Mouse (Mus musculus) thymus, postnatal 4 days (tissue): ENCODE data around the gene Slc25a17.

Source experiments
- DNase-seq: peaks from one replicate; pipeline ENCODE4 v3.0.0; 2021

Gene Slc25a17

DNA sequence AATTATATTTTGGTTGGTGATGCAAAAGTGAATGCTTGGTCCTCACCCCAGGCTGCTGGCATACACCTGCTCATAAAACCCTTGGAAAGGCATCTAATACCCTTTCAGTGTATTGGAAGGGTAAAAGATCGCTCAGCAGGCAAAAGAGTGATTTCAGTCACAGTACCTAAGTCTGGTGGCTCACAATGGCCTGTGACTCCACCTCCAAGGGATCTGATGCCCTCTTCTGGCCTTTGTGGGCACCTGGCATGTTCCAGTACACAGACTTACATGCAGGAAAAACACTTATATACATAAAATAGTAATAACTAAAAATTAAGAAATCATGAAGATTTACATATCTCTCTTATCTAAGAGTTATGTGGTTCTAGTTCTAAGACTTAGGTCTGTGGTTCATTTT is 8.0 kb downstream of the Slc25a17 start:
- DNase-seq, result peak; percentile 34

DNA sequence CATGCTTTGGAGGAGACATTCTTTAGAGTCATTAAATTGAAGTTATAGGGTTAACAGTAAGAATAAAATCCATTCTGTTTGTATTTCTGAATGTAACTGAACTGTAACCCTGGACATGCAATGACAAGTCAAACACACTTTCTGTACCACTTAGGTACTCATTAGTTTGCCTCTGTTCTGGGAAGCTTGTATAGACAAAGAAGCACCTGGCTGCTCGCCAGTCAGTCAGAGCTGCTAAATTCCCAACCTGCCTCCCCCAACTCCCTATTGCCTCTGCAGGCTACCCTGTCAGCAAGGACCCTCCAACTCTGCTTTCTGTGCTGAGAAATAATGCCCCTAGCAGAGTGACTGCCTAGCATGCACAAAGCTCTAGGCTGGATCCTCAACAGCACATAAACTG is 10.2 kb downstream of the Slc25a17 start:
- no peak for DNase-seq

DNA sequence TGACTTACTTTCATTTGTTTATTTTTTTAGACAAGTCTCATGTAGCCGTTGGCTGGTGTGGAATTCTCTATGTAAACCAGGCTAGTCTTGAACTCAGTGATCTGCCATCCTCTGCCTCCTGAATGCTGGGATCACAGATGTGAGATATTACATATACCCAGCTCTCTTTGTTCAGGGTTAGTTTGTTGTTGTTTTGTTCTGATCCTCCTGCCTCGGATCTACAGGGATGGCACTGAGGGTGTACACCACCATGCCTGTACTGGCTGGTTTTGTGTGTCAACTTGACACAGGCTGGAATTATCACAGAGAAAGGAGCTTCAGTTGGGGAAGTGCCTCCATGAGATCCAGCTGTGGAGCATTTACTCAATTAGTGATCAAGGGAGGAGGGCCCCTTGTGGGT is 12.2 kb downstream of the Slc25a17 start:
- no peak for DNase-seq

DNA sequence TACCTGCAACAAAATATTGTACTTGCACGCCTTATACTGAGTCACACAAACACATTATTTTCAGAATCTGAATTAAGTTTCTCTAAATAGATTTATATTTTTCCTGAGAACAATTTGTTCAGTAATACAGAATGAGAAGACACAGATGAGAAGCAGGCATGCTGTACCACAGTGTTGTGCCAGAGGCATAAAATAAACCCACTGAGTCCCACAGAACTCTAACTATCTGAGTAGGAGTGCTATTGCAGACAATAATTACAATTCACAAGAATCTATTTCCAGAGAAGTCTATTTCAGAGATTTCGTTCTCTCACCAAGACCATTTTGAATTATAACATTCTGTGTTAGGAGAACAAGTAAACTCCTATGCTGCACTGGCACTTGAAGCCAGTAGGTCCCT is 13.1 kb downstream of the Slc25a17 start:
- no peak for DNase-seq

DNA sequence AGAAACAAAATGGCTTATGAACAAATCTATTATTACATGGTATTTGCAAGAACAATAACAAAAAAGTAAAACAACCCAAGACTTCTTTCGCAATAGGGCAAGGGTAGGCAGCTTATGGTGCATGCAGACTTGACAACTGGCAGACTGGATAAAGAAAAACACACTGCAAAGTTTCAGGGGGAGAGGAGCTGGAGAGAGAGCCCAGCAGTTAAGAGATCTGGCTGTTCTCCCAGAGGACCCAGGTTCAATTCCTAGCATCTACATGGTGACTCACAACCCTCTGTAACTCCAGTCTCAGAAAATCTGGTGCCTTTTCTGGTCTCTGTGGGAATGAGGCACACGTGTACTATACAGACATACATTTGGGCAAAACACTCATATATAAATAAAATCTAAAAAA is 19.2 kb downstream of the Slc25a17 start:
- no peak for DNase-seq

DNA sequence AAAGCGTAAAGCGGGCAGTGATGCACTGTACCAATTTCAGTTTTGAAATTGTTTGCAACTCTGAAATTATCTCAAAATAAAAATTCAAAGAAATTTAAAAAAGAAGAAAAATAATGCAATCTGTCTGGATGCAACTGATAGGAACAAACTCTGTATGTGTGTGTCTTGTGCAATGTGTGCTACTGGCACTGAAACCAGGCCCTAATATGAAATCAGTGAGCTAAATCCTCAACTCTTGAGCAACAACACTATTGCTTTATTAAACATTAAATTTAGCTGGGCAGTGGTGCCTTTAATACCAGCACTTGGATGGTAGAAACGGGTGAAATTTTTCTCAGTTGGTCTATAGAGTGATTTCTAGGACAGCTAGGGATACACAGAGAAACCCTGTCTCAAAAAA is 21.5 kb downstream of the Slc25a17 start:
- no peak for DNase-seq

DNA sequence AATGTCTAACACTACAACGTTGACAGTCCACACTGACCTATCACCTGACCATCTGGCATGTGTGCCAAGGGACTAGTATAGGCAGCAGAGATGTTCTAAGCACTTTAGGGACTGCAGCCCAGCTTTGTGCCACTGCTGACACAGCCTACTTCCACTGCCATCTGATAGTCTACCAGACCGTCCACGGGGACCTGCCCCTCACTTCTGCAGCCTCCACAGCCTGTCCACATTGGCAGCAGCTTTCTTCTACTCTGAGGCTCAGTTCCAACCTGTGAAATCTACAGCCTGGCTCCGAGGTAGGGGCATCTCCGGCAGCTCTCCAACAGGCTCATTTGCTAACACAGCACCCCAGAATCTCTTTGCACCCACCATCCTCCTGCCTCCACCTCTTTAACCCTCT is 24.1 kb downstream of the Slc25a17 start:
- DNase-seq, result no peak

DNA sequence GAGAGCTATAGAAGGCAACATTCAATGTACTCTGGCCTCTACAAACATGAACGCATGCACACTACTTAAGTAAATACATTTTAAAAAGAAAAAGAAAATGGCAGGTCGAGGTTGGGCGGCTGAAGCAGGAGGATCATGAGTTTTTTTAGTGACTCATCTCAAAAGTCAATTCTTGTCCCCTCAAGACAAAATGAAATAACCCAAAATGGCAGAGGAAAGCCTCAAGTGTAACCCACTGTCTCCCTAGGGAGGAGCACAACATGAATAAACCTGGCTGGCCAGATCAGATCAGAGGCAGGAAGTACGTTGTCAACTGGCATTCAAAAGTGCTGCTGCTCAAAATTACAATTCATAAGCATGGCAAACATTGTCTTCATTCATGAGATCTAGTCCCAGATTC is 28.1 kb downstream of the Slc25a17 start:
- no peak for DNase-seq

DNA sequence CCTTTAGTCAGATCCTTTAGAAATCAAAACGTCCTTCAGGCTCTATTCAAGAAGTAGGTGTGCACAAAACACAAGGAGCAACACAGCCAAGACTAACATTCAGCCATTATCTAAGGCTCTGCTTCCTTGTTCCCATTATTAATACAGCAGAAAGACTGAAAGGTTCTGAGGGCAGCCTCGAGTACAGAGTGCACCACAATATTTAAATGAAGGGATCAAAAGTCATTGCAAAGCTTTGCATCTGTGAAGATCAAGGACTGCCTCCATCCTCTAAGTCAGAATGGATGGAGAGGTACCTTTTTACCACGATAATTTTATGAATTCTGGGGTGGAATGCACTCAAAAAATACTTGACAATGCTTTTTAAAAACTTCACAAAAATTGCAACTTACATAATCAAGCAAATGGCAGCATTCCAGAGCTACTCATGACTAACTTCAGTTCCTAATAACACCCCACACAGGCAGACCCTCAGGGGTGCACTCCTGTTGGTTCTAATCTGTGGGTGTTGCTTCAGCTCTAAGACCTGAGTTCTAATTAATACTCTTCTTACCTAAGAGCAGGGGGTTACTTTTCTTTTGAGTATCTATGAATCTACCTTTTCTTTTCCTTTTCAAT is 29.7 kb downstream of the Slc25a17 start:
- no peak for DNase-seq

DNA sequence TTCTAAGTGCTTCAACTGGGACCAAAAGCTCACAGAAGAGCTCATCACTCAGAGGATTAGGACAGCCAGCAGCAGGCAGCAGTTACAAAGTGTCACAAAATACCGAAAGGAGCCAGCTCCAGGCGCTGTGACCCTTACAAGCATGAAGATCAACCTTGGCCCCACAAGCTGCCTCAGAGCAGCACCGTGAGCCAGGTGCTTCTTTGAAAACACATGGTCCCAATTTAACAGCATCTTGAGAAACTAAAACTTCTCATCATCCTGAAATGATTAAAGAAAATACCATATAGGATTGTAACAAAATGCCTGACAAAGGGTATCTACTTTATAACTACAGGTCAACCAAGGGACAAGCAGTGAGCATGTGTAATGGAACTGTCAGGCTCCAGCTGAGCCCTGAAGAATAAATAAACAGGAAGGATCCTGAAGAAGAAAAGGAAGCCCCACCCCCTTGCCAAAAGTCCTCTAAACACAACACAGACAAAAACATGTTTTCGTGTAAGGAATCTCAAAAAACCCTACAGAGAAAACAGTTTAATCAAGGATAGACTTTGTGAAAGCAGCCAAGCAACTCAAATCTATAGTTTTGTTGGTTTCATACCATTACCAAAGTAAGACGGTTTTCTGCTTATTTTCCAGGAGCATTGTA is 30.8 kb downstream of the Slc25a17 start:
- DNase-seq, result no peak

DNA sequence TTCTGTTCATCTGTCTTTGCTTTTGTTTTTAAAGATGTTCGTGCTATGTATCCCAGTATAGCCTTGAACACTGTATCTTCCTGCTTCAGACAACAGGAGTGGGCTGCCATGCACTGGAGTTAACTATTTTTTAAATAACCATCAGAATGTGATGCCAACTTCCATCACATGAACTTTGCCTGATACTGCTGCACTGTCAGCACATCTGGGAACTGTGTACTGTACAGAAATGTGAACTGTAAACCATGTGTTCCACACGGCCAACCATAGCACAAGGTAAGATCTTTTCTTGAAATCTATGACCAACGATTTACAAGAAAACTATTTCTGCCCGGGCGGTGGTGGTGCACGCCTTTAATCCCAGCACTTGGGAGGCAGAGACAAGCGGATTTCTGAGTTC is 33.1 kb downstream of the Slc25a17 start:
- no peak for DNase-seq

DNA sequence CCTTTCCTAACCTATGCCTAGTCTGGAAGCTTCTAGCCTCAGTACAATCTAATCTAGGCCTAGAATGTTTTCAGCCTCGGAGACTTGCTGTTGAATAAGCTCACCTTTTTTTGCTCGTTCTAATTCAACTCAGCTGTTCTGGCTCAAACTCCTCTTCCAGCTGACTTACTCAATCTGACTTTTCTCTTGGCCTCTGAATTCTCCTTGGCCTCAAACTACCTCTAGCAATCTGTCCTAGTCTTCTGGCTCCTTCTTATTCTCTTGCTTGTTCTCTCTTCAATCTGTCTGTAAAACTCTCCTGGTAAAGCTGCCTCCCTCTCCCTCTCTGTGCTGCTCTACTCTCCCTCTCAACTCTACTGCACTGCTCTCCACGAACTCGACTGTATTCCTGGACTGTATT is 35.6 kb downstream of the Slc25a17 start:
- no peak for DNase-seq

DNA sequence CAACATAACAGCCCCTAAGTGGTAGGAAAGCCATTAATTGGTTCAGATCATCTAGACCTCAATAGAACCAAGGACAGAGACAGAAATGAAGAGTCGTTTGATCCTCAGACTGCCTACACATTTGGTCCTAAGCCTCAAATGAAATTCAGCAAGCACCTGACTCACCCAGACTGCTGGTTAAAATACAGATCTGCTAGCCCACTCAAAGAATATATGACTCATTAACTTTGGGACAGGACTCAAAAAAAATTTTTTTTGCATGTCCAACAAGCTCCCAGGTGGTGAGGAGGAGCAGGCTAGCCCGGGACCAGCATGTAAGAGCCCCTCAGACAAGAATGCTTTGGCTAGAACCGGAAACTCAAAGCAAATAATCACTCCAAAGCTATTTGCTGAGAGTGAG is 40.5 kb downstream of the Slc25a17 start:
- DNase-seq, result no peak

DNA sequence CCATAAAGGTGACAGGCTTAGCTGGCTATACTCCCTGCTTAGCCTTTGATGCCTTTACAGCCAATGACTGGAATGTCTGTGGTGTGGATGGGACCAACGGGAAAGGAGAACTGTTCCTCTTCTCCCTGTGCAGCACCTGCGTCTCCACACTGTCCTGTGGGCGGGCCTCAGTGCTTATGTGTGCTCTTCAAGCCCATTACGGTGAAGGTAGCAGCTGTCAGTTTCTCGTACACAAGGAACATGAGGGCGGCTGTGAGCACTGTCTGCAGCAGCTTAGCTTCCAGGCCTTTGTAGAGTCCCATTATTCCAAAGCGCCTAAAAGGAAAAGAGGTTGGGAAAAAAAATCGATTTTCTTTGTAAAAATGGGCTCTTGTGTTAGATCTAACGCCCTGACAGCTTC is 41.1 kb downstream of the Slc25a17 start:
- no peak for DNase-seq

DNA sequence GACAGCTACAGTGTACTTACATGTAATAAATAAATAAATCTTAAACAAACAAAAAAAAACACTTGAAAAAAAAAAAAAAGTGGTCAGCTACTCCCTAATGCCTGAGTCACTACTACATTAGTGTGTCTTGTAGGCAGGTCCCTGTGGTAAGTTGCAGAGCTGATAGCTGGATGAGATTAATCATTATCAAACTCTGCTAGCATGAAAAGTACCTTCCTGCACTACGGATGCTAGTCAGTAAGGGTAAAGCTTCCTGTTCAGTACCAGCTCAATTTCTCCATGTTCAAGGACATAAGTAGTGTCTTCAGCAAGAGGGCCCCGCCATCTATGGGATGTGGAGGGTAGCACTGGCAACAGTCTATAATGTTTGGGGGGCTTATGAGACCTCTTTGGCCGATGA is 46.7 kb downstream of the Slc25a17 start:
- no peak for DNase-seq

DNA sequence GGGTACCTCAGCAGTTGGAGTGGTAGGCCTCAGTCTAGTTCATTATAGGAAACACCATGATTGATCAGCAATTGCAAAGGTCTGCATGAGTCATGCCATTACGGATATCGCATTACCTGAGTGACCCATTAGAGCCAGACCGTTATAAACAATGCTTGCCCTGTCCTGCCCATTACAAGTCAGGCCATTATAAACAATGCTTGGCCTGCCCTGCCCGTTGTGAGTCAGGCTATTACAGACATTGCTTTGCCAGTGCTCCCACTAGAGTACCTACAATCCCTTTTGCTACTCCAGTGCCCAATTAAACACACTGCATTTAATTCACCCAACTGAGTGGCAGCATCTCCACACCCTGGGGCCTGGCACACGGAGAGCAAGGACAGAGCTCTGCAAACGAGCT is 49.6 kb downstream of the Slc25a17 start:
- DNase-seq, result no peak

DNA sequence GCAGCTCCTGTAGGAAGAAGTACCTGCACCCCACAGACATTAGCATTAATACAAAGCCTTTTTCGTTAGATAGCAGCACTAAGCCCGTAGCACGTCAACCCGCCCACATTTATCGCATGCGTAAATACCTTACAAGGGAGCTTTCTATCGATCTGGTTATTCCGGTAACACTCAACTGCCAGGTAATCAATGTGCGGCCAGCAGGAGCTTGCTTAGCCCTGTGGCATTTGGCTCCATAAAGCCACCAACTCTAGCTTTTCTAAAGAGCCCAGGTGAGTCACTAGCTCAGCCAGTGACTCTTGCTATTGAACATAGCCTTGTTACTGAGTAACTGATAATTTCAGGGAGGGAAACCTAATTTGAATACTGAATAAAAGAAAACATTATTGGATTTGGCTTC is 50.3 kb downstream of the Slc25a17 start:
- DNase-seq, result no peak

DNA sequence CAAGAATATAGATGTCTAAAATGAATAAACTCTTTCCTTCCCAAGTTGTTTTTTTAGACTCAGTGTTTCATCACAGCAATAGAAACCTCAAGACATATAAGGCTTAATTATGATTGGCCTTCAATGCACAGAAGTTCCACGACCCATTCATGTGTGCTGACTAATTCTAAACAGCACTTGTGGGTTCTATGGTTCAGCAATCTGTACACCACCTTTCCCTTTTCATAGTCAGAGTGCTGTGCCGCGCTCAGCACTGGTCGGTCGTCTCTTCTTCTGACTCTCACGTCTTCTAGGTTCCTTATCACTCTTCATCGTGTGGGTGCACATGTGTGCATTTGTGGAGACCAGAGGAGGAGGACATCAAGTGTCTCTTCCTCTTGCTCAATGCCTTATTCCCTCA is 52.6 kb downstream of the Slc25a17 start:
- no peak for DNase-seq

DNA sequence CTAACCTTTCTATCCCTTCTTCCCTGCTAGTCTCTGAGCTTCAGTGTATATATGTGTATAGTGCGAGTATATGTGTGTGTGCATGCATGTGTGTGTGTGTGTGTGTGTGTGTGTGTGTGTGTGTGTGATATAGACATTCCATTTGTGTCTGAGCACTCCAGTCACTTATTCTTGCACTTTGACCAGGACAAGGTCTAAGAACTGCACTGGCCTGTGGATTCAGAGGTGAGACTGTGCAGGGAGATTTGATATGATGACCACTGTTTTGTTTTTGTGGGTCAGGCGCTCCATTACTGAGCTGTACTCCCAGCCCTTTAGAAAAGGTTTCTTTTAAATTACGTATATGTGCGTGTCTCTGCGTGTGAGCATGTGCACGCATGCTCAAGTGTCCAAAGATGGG is 54.1 kb downstream of the Slc25a17 start:
- DNase-seq, result no peak

DNA sequence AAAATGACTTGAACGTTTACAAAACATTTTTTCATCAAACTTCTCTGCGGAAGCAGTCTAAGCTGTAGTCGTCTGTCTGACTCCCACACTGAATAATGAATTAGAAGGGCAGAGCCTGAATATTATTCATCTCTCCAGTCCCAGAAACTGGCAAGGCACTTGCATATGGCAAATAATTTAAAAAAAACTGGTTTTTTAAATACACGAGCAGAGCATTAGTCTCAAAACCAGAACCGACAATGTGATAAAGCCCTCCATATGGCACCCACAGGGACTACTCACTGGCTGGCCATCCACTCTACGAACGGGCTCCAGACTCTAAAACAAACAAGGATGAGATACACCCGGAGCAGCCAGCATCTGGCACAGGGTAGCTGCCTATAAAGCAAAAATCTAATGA is 55.6 kb downstream of the Slc25a17 start:
- DNase-seq, result no peak

DNA sequence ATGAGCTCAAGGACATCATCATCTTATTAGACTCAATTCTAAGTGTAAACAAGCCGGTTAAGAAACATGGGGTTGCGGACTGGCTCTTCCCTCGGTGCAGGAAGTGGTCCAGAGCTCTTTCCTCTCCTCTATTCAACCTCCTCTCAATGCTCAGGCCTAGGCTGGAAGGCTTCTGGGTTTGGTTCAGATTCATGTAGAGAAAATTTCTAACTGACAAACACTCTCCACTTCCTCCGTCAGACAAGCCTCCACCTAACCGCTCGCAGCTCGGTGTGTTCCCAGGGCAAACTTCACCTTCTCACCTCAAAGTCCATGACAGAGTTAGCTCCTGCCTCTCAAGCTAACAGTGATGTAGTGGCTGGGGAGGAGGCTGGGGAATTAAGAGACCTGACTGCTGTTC is 56.6 kb downstream of the Slc25a17 start:
- DNase-seq, result no peak

DNA sequence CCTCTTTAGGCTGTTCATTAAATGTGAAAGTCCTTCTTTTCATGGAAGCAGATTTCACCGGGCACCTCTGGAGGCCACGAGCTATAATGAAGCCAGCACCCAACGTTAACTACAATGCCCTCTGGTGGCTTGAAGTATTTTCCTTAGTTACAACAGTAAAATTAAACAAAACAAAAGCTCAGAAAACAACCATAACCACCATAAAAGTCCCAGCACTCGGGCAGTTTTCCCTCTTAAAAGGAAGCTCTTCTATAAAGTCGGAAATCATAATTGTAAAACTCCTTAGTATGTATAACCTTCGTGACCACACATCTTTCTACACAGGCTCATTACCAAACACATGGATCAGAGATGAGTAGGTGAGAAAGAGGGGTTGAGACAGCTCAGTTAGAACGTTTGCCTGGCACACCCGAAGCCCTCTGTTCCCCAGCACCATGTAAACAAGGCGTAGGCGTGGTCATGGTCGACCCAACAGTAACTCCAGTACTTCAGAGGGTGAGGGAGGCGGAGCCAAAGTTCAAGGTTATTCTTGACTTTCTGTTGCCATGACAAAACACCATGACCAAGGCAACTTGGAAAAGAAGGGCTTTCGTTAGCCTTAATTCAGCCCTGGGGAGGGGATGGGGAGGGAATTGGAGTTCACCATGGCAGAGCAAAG is 58.3 kb downstream of the Slc25a17 start:
- peak; percentile 45 for DNase-seq

DNA sequence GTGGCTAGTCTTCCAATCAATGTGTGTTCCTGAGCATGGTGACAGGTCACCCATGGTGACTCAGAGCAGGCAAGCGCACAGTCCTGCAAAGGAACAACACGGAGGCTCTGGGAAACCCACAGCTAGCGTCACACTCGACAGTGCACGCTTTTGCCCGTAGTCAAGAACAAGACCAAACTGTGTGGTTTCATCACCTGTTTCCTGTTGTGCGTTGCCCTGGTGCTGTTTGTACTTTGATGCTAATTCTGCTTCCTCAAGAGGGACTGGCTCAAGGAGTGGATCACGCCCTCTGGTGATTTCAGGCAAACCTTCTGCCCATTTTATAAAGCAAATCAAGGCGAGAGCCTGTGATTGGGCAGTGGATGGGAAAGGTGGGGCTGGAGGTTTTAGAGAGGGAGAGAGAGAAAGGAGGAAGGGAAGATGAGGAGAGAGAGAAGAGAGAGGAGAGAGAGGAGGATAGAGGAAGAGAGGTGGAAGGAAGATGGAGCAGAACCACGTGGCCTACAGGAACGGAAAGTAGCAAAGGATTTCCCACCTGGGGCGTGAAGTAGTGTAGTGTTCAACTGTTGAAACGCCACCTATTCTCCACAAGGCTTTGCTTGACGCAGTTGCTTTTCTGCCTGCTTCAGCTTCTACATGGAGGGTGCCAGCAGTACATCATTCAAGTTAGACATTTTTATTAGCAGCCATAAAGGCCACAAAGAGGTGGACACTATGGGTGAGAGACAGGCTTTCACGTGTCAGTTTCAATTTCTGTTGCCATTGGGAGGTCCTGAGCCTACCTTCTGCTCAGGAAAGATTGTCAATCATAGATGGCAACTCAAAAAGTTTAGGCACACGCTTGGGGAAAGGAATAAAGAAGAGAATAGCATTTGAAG is 59.2 kb downstream of the Slc25a17 start:
- peak; percentile 70 for DNase-seq
